Mouse (Mus musculus) kidney, adult 2 months (tissue): ENCODE data around the gene Rasl11b. TPM values are rescaled to one million over a fixed set of nuclear protein-coding genes. Genes with fewer than 3 reads are reported as not detected.

Source experiments
- DNase-seq: peaks from one replicate; pipeline ENCODE4 v3.0.0; 2021
- H3K27ac ChIP-seq: fragments of 200-500 bp; 2 replicates; pipeline ENCODE4 v1.5.1; 2012; ENCODE audit warnings: low read depth, low read length, control low read depth, inconsistent platforms; ENCODE audit not compliant: insufficient read depth
- H3K27me3 ChIP-seq: fragments of 200-500 bp; replicated peaks from 2 replicates; pipeline ENCODE4 v1.6.1; 2012; ENCODE audit warnings: mild to moderate bottlenecking, moderate library complexity, low read length, inconsistent platforms; ENCODE audit not compliant: control insufficient read depth, insufficient read depth
- H3K36me3 ChIP-seq: fragments of 200-500 bp; 2 replicates; pipeline ENCODE4 v1.6.1; 2012; ENCODE audit warnings: mild to moderate bottlenecking, moderate library complexity, low read length, inconsistent platforms; ENCODE audit not compliant: control insufficient read depth, insufficient read depth
- H3K4me1 ChIP-seq: fragments of 200-500 bp; 2 replicates; pipeline ENCODE4 v1.6.1; 2011; ENCODE audit warnings: low read length; ENCODE audit not compliant: control insufficient read depth, insufficient read depth
- H3K4me3 ChIP-seq: fragments of 200-500 bp; 2 replicates; pipeline ENCODE4 v1.5.1; 2011; ENCODE audit warnings: mild to moderate bottlenecking, low read depth, low read length, control low read depth; ENCODE audit not compliant: insufficient read depth
- CTCF ChIP-seq: fragments of 200-500 bp; conservative IDR thresholded peaks from 2 replicates; pipeline ENCODE4 v1.5.1; 2011; ENCODE audit warnings: low read depth, mild to moderate bottlenecking, control low read depth, low read length, moderate library complexity, mixed read lengths; ENCODE audit not compliant: insufficient read depth, insufficient read length
- POLR2A ChIP-seq: fragments of 200-500 bp; IDR thresholded peaks from one replicate; pipeline ENCODE4 v1.6.1; 2011; ENCODE audit warnings: low read depth, low read length, control low read depth
- WGBS: fragments of 180-500 bp; shearing (Covaris S2); methylation state at CpG from one replicate; pipeline ENCODE4 v1.1.7; 2018; 5-methylcytosine and 5-hydroxymethylcytosine counted together
- polyA plus RNA-seq: library from polyadenylated mRNA; depleted of rRNA; stranded (reverse); fragments of >200 nt; gene quantifications from 2 replicates; pipeline ENCODE4 v1.2.3, GENCODE M21; 2012

The Rasl11b gene
- polyA plus RNA-seq, 1 experiment, result 43.1 TPM

GRCm38 (mm10) chr5:74200481-74200880 lies 5.4 kb downstream of the Rasl11b start:
- Histone ChIP-seq H3K4me3 (no peak overlapping the region), H3K4me1 (0 out of 2 replicates have a peak, but pooled peaks cover 4% of the 10 kb centered on the region), H3K36me3 (no peaks in the 10 kb centered on the region; the same call in 1 of the 2 replicates), H3K27me3 (no peaks in the 10 kb centered on the region), H3K27ac (no peak overlapping the region; the same call in 1 of the 2 replicates)
- no peak for TF ChIP-seq CTCF
- no peak for TF ChIP-seq POLR2A
- no peak for DNase-seq
- 74% methylated on average over 8 of the region's 8 CpGs for WGBS

- WGBS, result 64% methylated on average over 10 of the region's 10 CpGs
- H3K36me3 ChIP-seq, result no peaks in the 10 kb centered on the region; the same call in 1 of the 2 replicates
- H3K27ac ChIP-seq, result no peak overlapping the region
- DNase-seq, result no peak
- H3K27me3 ChIP-seq, result no peaks in the 10 kb centered on the region
- TF ChIP-seq POLR2A (no peak), CTCF (no peak)
- H3K4me3 ChIP-seq, result no peak overlapping the region
- H3K4me1 ChIP-seq, result peaks cover 4% of the 10 kb centered on the region; the same call in 1 of the 2 replicates
These were observed 6.7 kb downstream of the Rasl11b start for GRCm38 (mm10) chr5:74201570-74202357.

- Histone ChIP-seq H3K27ac (no peak overlapping the region), H3K27me3 (no peaks in the 10 kb centered on the region), H3K4me3 (no peak overlapping the region), H3K4me1 (no peaks in the 10 kb centered on the region; the same call in 1 of the 2 replicates), H3K36me3 (no peaks in the 10 kb centered on the region; the same call in 1 of the 2 replicates)
- WGBS, result 91% methylated on average over 4 of the region's 4 CpGs
- TF ChIP-seq POLR2A (no peak), CTCF (no peak)
- DNase-seq, result no peak
These were observed 7.4 kb downstream of the Rasl11b start for GRCm38 (mm10) chr5:74202515-74202914.

GRCm38 (mm10) chr5:74204465-74204864 lies 9.4 kb downstream of the Rasl11b start:
- Histone ChIP-seq H3K27me3 (no peaks in the 10 kb centered on the region), H3K4me1 (no peaks in the 10 kb centered on the region; the same call in 1 of the 2 replicates), H3K36me3 (no peaks in the 10 kb centered on the region), H3K27ac (no peak overlapping the region), H3K4me3 (no peak overlapping the region)
- TF ChIP-seq POLR2A (no peak), CTCF (no peak)
- WGBS, result 82% methylated on average over 5 of the region's 5 CpGs
- no peak for DNase-seq

- no peak for TF ChIP-seq CTCF
- TF ChIP-seq POLR2A, result no peak
- Histone ChIP-seq H3K27me3 (no peaks in the 10 kb centered on the region), H3K4me1 (no peaks in the 10 kb centered on the region; the same call in 1 of the 2 replicates), H3K27ac (no peak overlapping the region), H3K4me3 (no peak overlapping the region), H3K36me3 (no peaks in the 10 kb centered on the region)
- WGBS, result 65% methylated on average over 8 of the region's 8 CpGs
- no peak for DNase-seq
These were observed 10.4 kb downstream of the Rasl11b start for GRCm38 (mm10) chr5:74205509-74205908.

GRCm38 (mm10) chr5:74206038-74206437 lies 11.0 kb downstream of the Rasl11b start:
- TF ChIP-seq CTCF, result no peak
- TF ChIP-seq POLR2A, result no peak
- H3K4me1 ChIP-seq, result no peaks in the 10 kb centered on the region; the same call in 1 of the 2 replicates
- peak overlapping the region; percentile 21; the same call in 1 of the 2 replicates for H3K27ac ChIP-seq

GRCm38 (mm10) chr5:74206649-74207048 lies 11.6 kb downstream of the Rasl11b start:
- H3K36me3 ChIP-seq, result no peaks in the 10 kb centered on the region
- peak; percentile 18 for DNase-seq
- TF ChIP-seq POLR2A (no peak), CTCF (no peak)
- no peaks in the 10 kb centered on the region for H3K27me3 ChIP-seq
- H3K4me3 ChIP-seq, result no peak overlapping the region
- no peaks in the 10 kb centered on the region; the same call in 1 of the 2 replicates for H3K4me1 ChIP-seq
- 61% methylated on average over 7 of the region's 7 CpGs for WGBS
- peak overlapping the region; percentile 21; the same call in 1 of the 2 replicates for H3K27ac ChIP-seq

More at GRCm38 (mm10) chr5:74206038-74206437, 11.0 kb downstream of the Rasl11b start:
- Histone ChIP-seq H3K27me3 (no peaks in the 10 kb centered on the region), H3K4me3 (no peak overlapping the region), H3K36me3 (no peaks in the 10 kb centered on the region)
- DNase-seq, result no peak
- 83% methylated on average over 7 of the region's 7 CpGs for WGBS
